Mouse (Mus musculus) bone marrow, adult 2 months (tissue): ENCODE data around the gene Cpt1c. TPM values are rescaled to one million over a fixed set of nuclear protein-coding genes. Genes with fewer than 3 reads are reported as not detected.
"Not testable (repeated sequence)": the region's sequence is repeated elsewhere in the genome, so short reads cannot be mapped to it uniquely, and the experiment has no call there.

ENCODE experiments used
- H3K27ac ChIP-seq: fragments of 200-500 bp; 2 replicates; pipeline ENCODE4 v1.5.1; 2012; ENCODE audit warnings: low read depth, mild to moderate bottlenecking, control low read depth, inconsistent platforms, low read length; ENCODE audit not compliant: control insufficient read depth, poor library complexity, insufficient read depth
- H3K4me1 ChIP-seq: fragments of 200-500 bp; 2 replicates; pipeline ENCODE4 v1.6.1; 2011; ENCODE audit warnings: low read length; ENCODE audit not compliant: control insufficient read depth, insufficient read depth
- H3K4me3 ChIP-seq: fragments of 200-500 bp; replicated peaks from 2 replicates; pipeline ENCODE3; 2011; ENCODE audit warnings: mild to moderate bottlenecking, low read depth, low read length, control low read depth; ENCODE audit not compliant: control insufficient read depth
- CTCF ChIP-seq: fragments of 200-500 bp; IDR thresholded peaks from 2 replicates; pipeline ENCODE4 v1.5.1; 2011; ENCODE audit warnings: low read length, control low read depth; ENCODE audit not compliant: control insufficient read depth, insufficient read depth
- POLR2A ChIP-seq: fragments of 200-500 bp; IDR thresholded peaks from 2 replicates; pipeline ENCODE4 v1.6.1; 2011; ENCODE audit warnings: low read depth, mild to moderate bottlenecking, control low read depth, low read length, borderline replicate concordance; ENCODE audit not compliant: control insufficient read depth
- WGBS: fragments of 180-500 bp; shearing (Covaris S2); methylation state at CpG from one replicate; pipeline ENCODE4 v1.1.7; 2018; 5-methylcytosine and 5-hydroxymethylcytosine counted together
- polyA plus RNA-seq: library from polyadenylated mRNA; stranded (reverse); fragments of >200 nt; gene quantifications from 2 replicates; pipeline ENCODE4 v1.2.4, GENCODE M21; 2011; ENCODE audit warnings: low replicate concordance; ENCODE audit not compliant: missing spikeins, insufficient read depth, insufficient read length

Cpt1c gene
- polyA plus RNA-seq: 6.5 TPM in 2 replicates

- TF ChIP-seq CTCF: no peak
- H3K4me3 ChIP-seq: peak within 1 kb of the TSS; percentile 37
- 10% methylated on average over 22 of the region's 22 CpGs for WGBS
- peak within 1 kb of the TSS; percentile 18 for H3K27ac ChIP-seq
- peaks cover 1% of the 10 kb centered on the region; the same call in 1 of the 2 replicates for H3K4me1 ChIP-seq
Observed at GRCm38 (mm10) chr7:44974383-44975116, at the start of gene Cpt1c. Cpt1c (minus strand) TSS chr7:44974851.

GRCm38 (mm10) chr7:45023711-45024110 is 49.1 kb upstream of the Cpt1c start:
- 53% methylated on average over 5 of the region's 5 CpGs for WGBS
- not testable (repeated sequence) for H3K27ac ChIP-seq, H3K4me3 ChIP-seq, H3K4me1 ChIP-seq
- TF ChIP-seq CTCF: 0 out of 2 replicates have a peak, but pooled peaks have one; percentile 6

- H3K27ac ChIP-seq: no peak overlapping the region
- H3K4me3 ChIP-seq: no peak overlapping the region
- TF ChIP-seq POLR2A: no peak
- WGBS: 78% methylated on average over 9 of the region's 9 CpGs
- no peaks in the 10 kb centered on the region for H3K4me1 ChIP-seq
Observed at GRCm38 (mm10) chr7:45020225-45020624, 45.6 kb upstream of the Cpt1c start.

- no peak for TF ChIP-seq POLR2A
Observed at GRCm38 (mm10) chr7:45019031-45019571, 44.5 kb upstream of the Cpt1c start.

GRCm38 (mm10) chr7:45017242-45018061 is 42.8 kb upstream of the Cpt1c start, which contains the start of gene Rras:
Rras (plus strand) TSS chr7:45017961.
- Histone ChIP-seq H3K4me1 (no peaks in the 10 kb centered on the region), H3K27ac (peak within 1 kb of the TSS; percentile 91), H3K4me3 (peak within 1 kb of the TSS; percentile 65)
- TF ChIP-seq POLR2A (peak; percentile 61; the same call in 1 of the 2 replicates), CTCF (no peak)
- under 1% methylated on average over 36 of the region's 36 CpGs for WGBS

More at GRCm38 (mm10) chr7:45019031-45019571, 44.5 kb upstream of the Cpt1c start:
- Histone ChIP-seq H3K27ac (0 out of 2 replicates have a peak overlapping the region, but pooled peaks have one; percentile 10), H3K4me1 (no peaks in the 10 kb centered on the region), H3K4me3 (no peak overlapping the region)
- WGBS: 43% methylated on average over 8 of the region's 8 CpGs

GRCm38 (mm10) chr7:45016761-45017160 is 42.1 kb upstream of the Cpt1c start:
- peak overlapping the region; percentile 91 for H3K27ac ChIP-seq
- WGBS: 0% methylated on average over 4 of the region's 4 CpGs
- H3K4me1 ChIP-seq: no peaks in the 10 kb centered on the region
- TF ChIP-seq POLR2A (no peak), CTCF (no peak)
- H3K4me3 ChIP-seq: peak overlapping the region; percentile 81

- no peak for TF ChIP-seq CTCF
- TF ChIP-seq POLR2A: peak; percentile 40; the same call in 1 of the 2 replicates
- Histone ChIP-seq H3K4me3 (peak within 1 kb of the TSS; percentile 81), H3K4me1 (no peaks in the 10 kb centered on the region), H3K27ac (peak within 1 kb of the TSS; percentile 91)
- WGBS: under 1% methylated on average over 69 of the region's 69 CpGs
Observed at GRCm38 (mm10) chr7:45015957-45016612, 41.4 kb upstream of the Cpt1c start, which contains the start of gene Scaf1. Scaf1 (minus strand) TSS chr7:45016363.
